Mouse (Mus musculus) forebrain, postnatal 0 days (tissue): ENCODE results near the gene Gspt2. TPM values are rescaled to one million over a fixed set of nuclear protein-coding genes. Genes with fewer than 3 reads are reported as not detected.
A peak's percentile ranks its signal among the peaks of the same experiment; 100 is the strongest.
"Not testable (repeated sequence)": the region's sequence is repeated elsewhere in the genome, so short reads cannot be mapped to it uniquely, and the experiment has no call there.

Source experiments
- ATAC-seq: fragments of 200-750 bp; cut with Nextera tagmentation; 2 replicates; pipeline ENCODE4 v1.8.0; 2017; ENCODE audit warnings: mild to moderate bottlenecking, moderate library complexity
- DNase-seq: peaks from one replicate; pipeline ENCODE4 v3.0.0-alpha.2; 2015
- H3K27ac ChIP-seq: fragments of 300-500 bp; sonication (generic); 2 replicates; pipeline ENCODE4 v1.5.1; 2014; ENCODE audit warnings: low read depth, mild to moderate bottlenecking, antibody characterized with exemption, low read length, moderate library complexity, mixed read lengths
- H3K27me3 ChIP-seq: fragments of 300-500 bp; sonication (generic); 2 replicates; pipeline ENCODE4 v1.6.1; 2014; ENCODE audit warnings: mild to moderate bottlenecking, low read length, mixed read lengths; ENCODE audit not compliant: insufficient read depth
- H3K36me3 ChIP-seq: fragments of 300-500 bp; sonication (generic); 2 replicates; pipeline ENCODE4 v1.6.1; 2014; ENCODE audit warnings: mild to moderate bottlenecking, moderate library complexity; ENCODE audit not compliant: insufficient read depth
- H3K4me1 ChIP-seq: fragments of 300-500 bp; sonication (generic); 2 replicates; pipeline ENCODE4 v1.6.1; 2014; ENCODE audit warnings: antibody characterized with exemption; ENCODE audit not compliant: insufficient read depth
- H3K4me2 ChIP-seq: fragments of 300-500 bp; sonication (generic); 2 replicates; pipeline ENCODE4 v1.6.1; 2014; ENCODE audit warnings: low read depth, mild to moderate bottlenecking, moderate library complexity
- H3K4me3 ChIP-seq: fragments of 300-500 bp; sonication (generic); 2 replicates; pipeline ENCODE4 v1.5.1; 2014; ENCODE audit warnings: low read depth, low read length, mixed read lengths
- H3K9ac ChIP-seq: fragments of 300-500 bp; sonication (generic); 2 replicates; pipeline ENCODE4 v1.6.1; 2014; ENCODE audit warnings: mild to moderate bottlenecking
- H3K9me3 ChIP-seq: fragments of 300-500 bp; sonication (generic); 2 replicates; pipeline ENCODE4 v1.6.1; 2016; ENCODE audit warnings: low read length
- CTCF ChIP-seq: sonication (generic); IDR thresholded peaks from 2 replicates; pipeline ENCODE4 v1.5.1; 2016; ENCODE audit warnings: antibody characterized with exemption, control low read depth, low read depth
- WGBS: fragments of 180-500 bp; shearing (Covaris S2); extraction: QIAGEN DNeasy Blood & Tissue Kit; methylation state at CpG from one replicate; pipeline ENCODE4 v1.1.7; 2014; 5-methylcytosine and 5-hydroxymethylcytosine counted together
- polyA plus RNA-seq: library from polyadenylated mRNA; unstranded; fragments of >200 nt; fragmentation: Nextera tagmentation; extraction: Ambion mirVana; gene quantifications from 2 replicates; pipeline ENCODE4 v1.2.1, GENCODE M21; 2015
- total RNA-seq: library from RNA; depleted of rRNA; stranded (reverse); fragments of >200 nt; gene quantifications from 2 replicates; pipeline ENCODE4 v1.2.3, GENCODE M21; 2014; rRNA removed

Gspt2 gene
- total and polyA plus RNA-seq, 2 experiments from 2014 or later: 14.2 to 20.5 TPM

DNA sequence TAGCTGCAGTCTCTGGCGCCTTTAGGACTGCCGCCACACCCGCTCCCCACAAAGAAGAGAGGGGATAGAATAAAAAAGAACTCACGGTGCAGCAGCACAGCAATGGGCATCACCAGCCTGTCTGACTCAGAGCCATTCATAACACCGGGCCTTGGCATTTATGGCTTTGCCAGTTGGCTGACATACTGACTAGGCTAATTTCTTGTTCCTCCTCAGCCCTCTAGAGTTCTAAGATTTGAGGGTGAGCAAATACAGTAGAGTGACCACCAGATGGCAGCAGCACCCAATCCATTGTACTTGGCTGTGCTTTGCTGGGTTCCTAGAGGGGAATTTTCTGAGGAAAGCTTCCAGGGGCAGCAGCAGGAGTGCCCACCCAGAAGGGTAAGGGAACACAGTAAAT, 53.7 kb downstream of the Gspt2 start:
- H3K27me3 ChIP-seq, H3K4me3 ChIP-seq, DNase-seq, H3K4me2 ChIP-seq, H3K9ac ChIP-seq, H3K27ac ChIP-seq, H3K36me3 ChIP-seq, H3K4me1 ChIP-seq, H3K9me3 ChIP-seq: not testable (repeated sequence)
- 79% methylated on average over 5 of the region's 5 CpGs for WGBS
- peak; percentile 96 for ATAC-seq
- 0 out of 2 replicates have a peak, but pooled peaks have one; percentile 24 for TF ChIP-seq CTCF

Other genes starting within 250 kb of the Gspt2 start
- 933 and 1,158 TPM in 2 replicates for gene Maged1, start 93.9 kb upstream of the Gspt2 start, total RNA-seq
- gene Maged1, start 93.9 kb upstream of the Gspt2 start, polyA plus RNA-seq: 829 and 838 TPM in 2 replicates
- gene Zxdb, start 88.5 kb downstream of the Gspt2 start, total RNA-seq: 18.2 and 25.9 TPM in 2 replicates
- 1.4 TPM in 2 replicates for gene Zxdb, start 88.5 kb downstream of the Gspt2 start, polyA plus RNA-seq